ENCODE assay signal across 7 mouse cellular contexts in genomic region chr7:28952786-28953185, GRCm38 (mm10). TPM values are rescaled to one million over a fixed set of nuclear protein-coding genes. Genes with fewer than 3 reads are reported as not detected.
DNase-seq lines count a peak whose midpoint lies in the region; ATAC-seq and TF ChIP-seq lines count a peak whose summit lies in the region.

No protein-coding gene starts in this region.

- peaks cover 17% of the 10 kb centered on the region; the same call in 1 of the 2 replicates for H3K4me1 ChIP-seq in embryonic facial prominence, embryonic 11.5 days (ENCODE audit: control insufficient read depth, insufficient read depth, low read length)
- H3K4me1 ChIP-seq in intestine, embryonic 15.5 days (replicated peaks): peaks cover 68% of the 10 kb centered on the region
- H3K4me1 ChIP-seq in midbrain, postnatal 0 days (ENCODE audit: insufficient read depth, low read length): no peaks in the 10 kb centered on the region

- no peaks in the 10 kb centered on the region for H3K9me3 ChIP-seq in embryonic facial prominence, embryonic 11.5 days (replicated peaks; ENCODE audit: control insufficient read depth, low read length)
- H3K9me3 ChIP-seq in intestine, embryonic 15.5 days: no peaks in the 10 kb centered on the region
- no peaks in the 10 kb centered on the region for H3K9me3 ChIP-seq in midbrain, postnatal 0 days (ENCODE audit: low read length)

- TF ChIP-seq CTCF in layer of hippocampus, adult 2 months (conservative IDR thresholded peaks at IDR 0.05): no peak
- no peak for TF ChIP-seq CTCF in midbrain, postnatal 0 days (IDR thresholded peaks at IDR 0.05)

- WGBS in embryonic facial prominence, embryonic 11.5 days: 46% methylated on average over 3 of the region's 3 CpGs
- 15% methylated on average over 3 of the region's 3 CpGs for WGBS in intestine, embryonic 15.5 days
- 27% methylated on average over 3 of the region's 3 CpGs for WGBS in midbrain, postnatal 0 days

- H3K36me3 ChIP-seq in embryonic facial prominence, embryonic 11.5 days (replicated peaks; ENCODE audit: control insufficient read depth, insufficient read depth, low read depth, low read length): no peaks in the 10 kb centered on the region
- peaks cover 2% of the 10 kb centered on the region; the same call in 1 of the 2 replicates for H3K36me3 ChIP-seq in intestine, embryonic 15.5 days
- H3K36me3 ChIP-seq in midbrain, postnatal 0 days (ENCODE audit: insufficient read depth, low read length): no peaks in the 10 kb centered on the region

- no peak for DNase-seq in layer of hippocampus, adult 2 months (ENCODE audit: low spot score in 2 of 2)
- DNase-seq in layer of hippocampus, adult 9-11 months: no peak
- no peak for DNase-seq in embryonic facial prominence, embryonic 11.5 days (ENCODE audit: low spot score)
- peak; percentile 22 for DNase-seq in midbrain, postnatal 0 days (ENCODE audit: low spot score)
- DNase-seq in layer of hippocampus, adult 9-10 months (ENCODE audit: low spot score): no peak
- no peak for DNase-seq in layer of hippocampus, adult 18-20 months (ENCODE audit: low spot score in 2 of 2)

- no peak overlapping the region for H3K4me2 ChIP-seq in embryonic facial prominence, embryonic 11.5 days (ENCODE audit: low read depth, low read length)
- no peak overlapping the region for H3K4me2 ChIP-seq in intestine, embryonic 15.5 days (replicated peaks)
- H3K4me2 ChIP-seq in midbrain, postnatal 0 days (ENCODE audit: low read depth, low read length, poor library complexity, severe bottlenecking): no peak overlapping the region

- ATAC-seq in embryonic facial prominence, embryonic 11.5 days (replicated peaks; ENCODE audit: insufficient number of reproducible peaks, low FRiP score, low TSS enrichment, low read depth): no peak
- no peak for ATAC-seq in intestine, embryonic 15.5 days
- ATAC-seq in midbrain, postnatal 0 days (ENCODE audit: low FRiP score): no peak

- no peaks in the 10 kb centered on the region for H3K27me3 ChIP-seq in embryonic facial prominence, embryonic 11.5 days (ENCODE audit: control insufficient read depth, insufficient read depth, low read length)
- no peaks in the 10 kb centered on the region for H3K27me3 ChIP-seq in intestine, embryonic 15.5 days (replicated peaks)
- H3K27me3 ChIP-seq in midbrain, postnatal 0 days (ENCODE audit: insufficient read depth, low read length): no peaks in the 10 kb centered on the region

- no peak overlapping the region for H3K4me3 ChIP-seq in layer of hippocampus, adult 2 months
- no peak overlapping the region for H3K4me3 ChIP-seq in embryonic facial prominence, embryonic 11.5 days (ENCODE audit: low read depth, low read length)
- H3K4me3 ChIP-seq in intestine, embryonic 15.5 days (replicated peaks): no peak overlapping the region
- H3K4me3 ChIP-seq in midbrain, postnatal 0 days (ENCODE audit: low read depth, low read length): no peak overlapping the region

- no peak overlapping the region for H3K9ac ChIP-seq in embryonic facial prominence, embryonic 11.5 days (replicated peaks; ENCODE audit: low read length)
- H3K9ac ChIP-seq in intestine, embryonic 15.5 days: no peak overlapping the region
- H3K9ac ChIP-seq in midbrain, postnatal 0 days (replicated peaks; ENCODE audit: low read length, poor library complexity, severe bottlenecking): no peak overlapping the region

- peak overlapping the region; percentile 76; the same call in 1 of the 2 replicates for H3K27ac ChIP-seq in layer of hippocampus, adult 2 months
- H3K27ac ChIP-seq in embryonic facial prominence, embryonic 11.5 days (replicated peaks; ENCODE audit: low read depth, low read length): peak overlapping the region; percentile 56
- peak overlapping the region; percentile 74 for H3K27ac ChIP-seq in intestine, embryonic 15.5 days
- H3K27ac ChIP-seq in midbrain, postnatal 0 days (ENCODE audit: low read depth, low read length): no peak overlapping the region

RNA-seq across cellular contexts. Expression of gene Actn4, which starts 9.4 kb away (rescaled TPM):
- total RNA-seq in layer of hippocampus, adult 2 months (2021): 100 to 1,000 TPM; 131 to 134 TPM
- 190 and 201 TPM in 2 replicates for polyA plus RNA-seq in embryonic facial prominence, embryonic 11.5 days (2014; fragmentation: Nextera tagmentation; extraction: Ambion mirVana)
- polyA plus RNA-seq in intestine, embryonic 15.5 days (2015; fragmentation: Nextera tagmentation; extraction: Ambion mirVana): 340 and 361 TPM in 2 replicates
- total RNA-seq in midbrain, postnatal 0 days (2014; rRNA removed): 74.7 and 86.9 TPM in 2 replicates
- 101 and 105 TPM in 2 replicates for polyA plus RNA-seq in midbrain, postnatal 0 days (2015; fragmentation: Nextera tagmentation; extraction: Ambion mirVana)
- total RNA-seq in layer of hippocampus, adult 18-20 months (2021): 100 to 1,000 TPM; 127 to 136 TPM

RNA-seq across cellular contexts. Expression of gene Eif3k, which starts 28.9 kb away (rescaled TPM):
- total RNA-seq in layer of hippocampus, adult 2 months (2021): 100 to 1,000 TPM; 198 to 202 TPM
- polyA plus RNA-seq in embryonic facial prominence, embryonic 11.5 days (2014; fragmentation: Nextera tagmentation; extraction: Ambion mirVana): 439 and 446 TPM in 2 replicates
- 359 and 375 TPM in 2 replicates for polyA plus RNA-seq in intestine, embryonic 15.5 days (2015; fragmentation: Nextera tagmentation; extraction: Ambion mirVana)
- total RNA-seq in midbrain, postnatal 0 days (2014; rRNA removed): 405 and 482 TPM in 2 replicates
- polyA plus RNA-seq in midbrain, postnatal 0 days (2015; fragmentation: Nextera tagmentation; extraction: Ambion mirVana): 292 and 309 TPM in 2 replicates
- total RNA-seq in layer of hippocampus, adult 18-20 months (2021): 100 to 1,000 TPM; 201 to 212 TPM

RNA-seq across cellular contexts. Expression of gene Map4k1, which starts 29.1 kb away (rescaled TPM):
- 1 to 10 TPM in 1 of 2 experiments, under 1 TPM in 1; 0.90 to 1.8 TPM for total RNA-seq in layer of hippocampus, adult 2 months (2021)
- polyA plus RNA-seq in embryonic facial prominence, embryonic 11.5 days (2014; fragmentation: Nextera tagmentation; extraction: Ambion mirVana): 6.4 and 8.1 TPM in 2 replicates
- polyA plus RNA-seq in intestine, embryonic 15.5 days (2015; fragmentation: Nextera tagmentation; extraction: Ambion mirVana): 6.3 and 7.7 TPM in 2 replicates
- total RNA-seq in midbrain, postnatal 0 days (2014; rRNA removed): 5.6 and 17.4 TPM in 2 replicates
- polyA plus RNA-seq in midbrain, postnatal 0 days (2015; fragmentation: Nextera tagmentation; extraction: Ambion mirVana): 18.2 and 21.0 TPM in 2 replicates
- 1 to 10 TPM in 1 of 2 experiments, under 1 TPM in 1; 0.99 to 1.3 TPM for total RNA-seq in layer of hippocampus, adult 18-20 months (2021)
